Mouse (Mus musculus): ENCODE measurements at regions not wholly inside any gene's neighbourhood (a gene's known extent, or its start where the extent isn't known, plus 50 kb on each side); places are given as distances from the start of the nearest gene placed in this dataset.

DNA sequence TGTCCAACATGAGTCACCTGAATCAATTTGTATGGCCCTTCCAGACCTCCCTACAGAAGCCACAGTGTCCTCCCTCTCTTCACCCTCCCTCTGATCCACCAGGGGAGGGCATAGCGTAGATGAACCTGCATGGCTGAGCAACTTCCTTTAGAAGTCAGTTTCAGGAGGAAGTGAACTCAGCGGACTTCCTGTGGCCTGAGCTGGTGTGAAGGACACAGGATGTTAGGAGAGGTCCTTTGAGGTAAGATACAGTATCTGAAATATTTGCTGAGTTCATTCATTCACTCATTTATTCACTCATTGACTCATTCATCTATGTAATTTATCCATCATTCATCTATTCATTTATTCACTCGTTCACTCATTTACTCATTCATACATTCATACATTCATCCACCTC is 152.6 kb downstream of the Chst1 start:
- DNase-seq (ENCODE audit: low spot score): no peak

DNA sequence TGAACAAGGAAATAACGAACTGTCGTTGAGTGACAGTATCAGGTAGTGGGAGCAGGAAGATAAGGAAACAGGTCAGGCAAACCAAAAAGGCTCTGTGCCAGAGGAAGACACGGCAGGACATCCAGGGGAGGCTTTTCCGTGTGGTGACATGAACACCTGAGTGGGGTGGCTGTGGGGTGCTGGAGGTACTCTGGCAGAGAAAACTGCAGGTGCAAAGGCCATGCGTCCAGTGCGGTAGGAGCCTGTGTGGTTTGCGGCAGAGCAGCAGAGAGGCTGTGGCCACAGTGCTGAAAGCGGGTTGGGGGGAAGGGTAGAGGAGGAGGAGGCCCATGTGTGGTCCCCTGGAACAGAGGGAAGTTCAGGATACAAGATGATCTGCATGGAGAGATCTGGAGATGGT is 153.3 kb downstream of the Chst1 start:
- no peak for DNase-seq (ENCODE audit: low spot score)

DNA sequence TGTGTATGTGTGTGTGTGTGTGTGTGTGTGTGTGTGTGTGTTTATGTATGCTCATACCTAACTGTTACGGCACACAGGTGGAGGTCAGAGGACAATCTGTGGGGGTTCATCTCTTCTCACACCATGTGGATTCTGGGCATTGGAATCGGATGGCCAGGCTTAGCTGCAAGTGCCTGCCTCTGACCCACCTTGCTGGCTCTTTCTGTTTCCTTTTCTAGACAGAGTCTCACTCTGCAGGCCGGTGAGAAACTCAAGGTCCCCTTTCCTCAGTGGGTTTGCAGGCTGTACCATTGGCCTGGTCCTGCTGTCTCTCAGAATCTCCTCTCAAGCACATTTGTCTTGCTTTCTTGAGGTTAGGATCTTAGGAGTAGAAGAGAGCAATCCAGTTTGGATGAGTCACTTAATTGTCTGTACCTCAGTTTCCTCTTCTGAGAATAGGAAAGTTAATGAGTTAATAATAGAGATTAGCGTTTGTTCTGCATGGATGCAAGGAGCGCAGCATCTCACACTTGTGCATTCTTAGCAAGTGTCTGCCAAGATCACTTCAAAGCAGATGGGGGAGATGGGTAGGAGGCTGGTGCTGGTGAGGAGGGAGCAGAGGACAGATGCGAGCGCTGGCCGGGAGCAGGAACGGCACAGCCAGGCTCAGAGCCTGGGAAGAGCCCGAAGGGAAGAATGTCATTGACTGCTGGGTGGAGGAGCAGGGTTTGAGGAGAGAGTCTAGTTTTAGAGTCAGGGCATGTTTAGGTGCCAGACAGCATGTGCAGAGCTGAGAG is 155.2 kb downstream of the Chst1 start:
- no peak for DNase-seq (ENCODE audit: low spot score)

DNA sequence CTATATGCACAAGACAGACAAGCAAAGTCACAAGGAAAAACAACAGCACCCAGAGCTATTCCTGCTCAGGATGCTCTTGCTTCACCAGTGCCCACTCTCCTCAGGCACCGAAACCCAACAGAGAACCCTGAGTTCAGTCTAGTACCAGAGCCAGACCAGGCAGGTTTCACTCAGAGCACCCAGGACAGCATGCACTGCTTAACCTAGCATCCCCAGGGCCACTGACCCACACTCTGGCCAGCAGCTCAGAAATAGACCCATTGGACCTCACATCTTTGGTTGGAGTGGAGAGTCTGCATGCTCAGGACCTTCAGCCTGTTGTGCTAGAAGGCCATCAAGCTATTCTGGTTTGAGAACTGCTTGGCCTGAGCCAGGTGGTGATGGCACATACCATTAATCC is 157.0 kb downstream of the Chst1 start:
- DNase-seq (ENCODE audit: low spot score): no peak

DNA sequence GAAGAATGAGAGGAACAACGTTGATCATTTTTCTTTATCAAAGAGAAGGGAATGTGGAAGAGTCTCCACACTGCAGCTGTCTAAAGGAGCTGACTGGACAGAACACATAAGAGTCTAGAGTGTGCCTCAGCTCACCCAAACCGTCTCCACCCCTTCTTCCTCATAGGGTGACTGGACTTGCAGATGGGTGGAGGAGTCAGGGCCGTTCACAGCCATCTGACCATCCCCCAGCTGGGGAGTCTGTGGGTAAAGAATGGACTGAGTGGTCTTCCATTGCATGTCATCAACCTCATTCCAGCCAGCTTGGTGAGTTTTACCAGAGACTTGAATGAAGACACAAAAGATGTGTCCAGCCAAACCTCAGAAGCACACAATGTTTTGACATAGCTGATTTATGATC is 156.1 kb upstream of the Syt13 start:
- DNase-seq (ENCODE audit: low spot score): no peak

DNA sequence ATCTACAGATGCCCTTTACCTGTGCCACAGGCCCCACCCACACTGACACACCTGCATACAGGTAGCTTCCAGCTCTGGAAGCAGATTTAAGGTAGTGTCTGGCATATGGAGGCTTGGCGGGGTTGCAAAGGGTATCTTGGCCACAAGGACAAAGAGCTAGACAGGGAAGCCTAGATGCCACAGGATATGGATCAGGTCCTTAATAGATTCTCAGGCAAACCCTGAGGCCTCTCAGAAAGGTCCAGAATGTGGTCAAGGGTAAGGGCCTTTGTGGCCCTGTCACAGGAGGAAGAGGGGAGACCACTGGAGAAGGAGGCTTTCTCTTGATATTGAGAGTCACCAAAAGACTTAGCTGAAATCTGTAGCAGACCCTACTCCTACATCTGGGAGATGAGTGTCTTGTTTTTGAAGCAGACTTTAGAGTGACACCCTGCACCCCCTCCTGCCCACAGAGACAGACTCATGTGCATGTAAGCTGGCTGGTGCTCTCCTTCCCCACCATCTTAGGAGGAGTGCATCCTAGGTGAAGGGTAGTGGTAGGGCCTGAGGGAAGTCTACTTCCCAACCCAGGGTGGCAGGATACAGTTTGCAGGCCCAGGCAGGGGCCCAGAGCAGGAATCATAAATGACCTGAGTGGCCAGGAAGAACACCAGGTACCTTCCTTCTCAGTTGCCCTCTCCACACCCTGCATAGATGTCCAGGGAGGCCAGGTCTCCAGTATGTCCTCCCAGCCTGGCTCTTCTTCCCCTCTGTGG is 150.8 kb upstream of the Syt13 start:
- DNase-seq (ENCODE audit: low spot score): no peak

DNA sequence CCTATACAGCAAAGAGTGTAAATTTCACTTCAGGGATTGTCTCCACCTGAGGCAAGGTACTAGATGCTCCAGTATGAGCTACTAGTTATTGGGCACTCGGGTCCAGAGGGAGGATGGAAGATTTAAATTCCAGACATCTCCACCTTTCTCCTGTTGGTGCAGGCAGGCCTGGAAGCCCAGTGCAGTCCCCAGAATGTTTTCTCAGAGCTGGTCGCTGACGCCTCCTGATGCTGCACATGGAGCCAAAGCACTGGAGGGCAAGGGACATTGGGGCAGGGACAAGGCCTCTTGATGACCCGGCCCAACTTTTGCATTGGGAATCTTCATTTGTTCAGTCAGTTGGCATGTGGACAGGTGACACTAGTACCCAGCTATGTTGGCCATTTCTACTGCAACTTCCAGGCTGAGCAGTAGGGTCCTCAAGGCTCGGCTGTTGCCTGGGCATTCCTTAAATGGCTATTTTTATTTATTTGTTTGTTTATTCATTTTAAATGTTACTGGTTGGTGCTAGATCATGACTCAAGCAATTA is 147.4 kb upstream of the Syt13 start:
- no peak for DNase-seq (ENCODE audit: low spot score)

DNA sequence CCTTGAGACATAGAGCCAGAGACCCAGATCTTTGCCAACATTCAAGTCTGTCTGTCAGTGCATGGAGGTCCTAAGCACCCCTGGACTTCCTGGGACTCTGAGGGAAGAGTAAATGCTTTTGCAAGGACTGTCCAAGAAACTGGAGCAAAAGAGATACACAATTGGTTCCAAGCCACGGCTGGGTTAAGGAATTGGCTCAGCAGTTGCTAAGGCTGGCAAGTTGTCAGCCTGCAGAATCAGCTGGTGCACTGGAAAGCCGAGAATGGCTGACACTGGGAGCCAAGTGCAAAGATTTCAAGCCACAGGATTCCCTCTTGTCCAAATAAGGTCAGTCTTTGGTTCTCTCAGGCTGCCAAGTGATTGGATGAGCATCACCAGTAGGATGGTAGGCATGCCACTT is 146.8 kb upstream of the Syt13 start:
- no peak for DNase-seq (ENCODE audit: low spot score)

DNA sequence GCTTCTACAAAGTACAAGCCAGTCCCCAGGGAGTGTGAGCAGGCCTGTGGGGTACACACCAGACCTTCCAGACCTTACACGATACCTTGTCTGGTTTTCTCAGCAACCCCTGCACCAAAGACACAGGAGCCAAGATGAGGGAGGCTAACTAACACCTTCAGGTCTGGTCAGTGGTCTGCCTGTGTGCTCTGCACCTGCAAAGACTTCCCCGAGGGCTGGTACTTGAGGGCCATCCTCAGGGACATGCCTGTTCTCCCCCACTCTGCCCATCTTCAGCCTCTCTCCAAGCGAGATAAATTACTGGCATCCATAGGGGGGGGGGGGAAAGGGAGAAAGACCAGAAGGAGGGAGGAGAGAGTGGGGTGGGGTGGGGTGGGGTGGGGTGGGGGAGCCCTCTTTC is 145.8 kb upstream of the Syt13 start:
- DNase-seq (ENCODE audit: low spot score): no peak

DNA sequence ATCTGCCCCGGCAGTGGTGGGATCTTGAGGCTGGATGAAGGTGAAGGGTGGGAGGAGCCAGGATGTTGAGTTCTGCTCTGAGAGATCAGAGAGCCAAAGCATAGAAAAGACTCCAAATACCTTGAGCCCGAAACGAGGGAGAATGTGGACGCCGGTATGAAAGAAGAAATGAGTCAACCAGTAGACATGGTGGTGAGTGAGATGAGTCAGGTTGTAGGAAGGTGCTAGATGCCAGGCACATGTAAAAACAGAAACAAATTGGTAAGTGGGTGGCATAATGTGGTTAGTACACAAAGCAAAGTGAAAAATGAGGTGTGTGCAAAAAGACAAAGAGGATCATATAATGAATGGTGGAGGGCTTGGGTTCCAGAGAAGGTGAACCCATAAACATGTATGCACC is 144.8 kb upstream of the Syt13 start:
- DNase-seq (ENCODE audit: low spot score): no peak

DNA sequence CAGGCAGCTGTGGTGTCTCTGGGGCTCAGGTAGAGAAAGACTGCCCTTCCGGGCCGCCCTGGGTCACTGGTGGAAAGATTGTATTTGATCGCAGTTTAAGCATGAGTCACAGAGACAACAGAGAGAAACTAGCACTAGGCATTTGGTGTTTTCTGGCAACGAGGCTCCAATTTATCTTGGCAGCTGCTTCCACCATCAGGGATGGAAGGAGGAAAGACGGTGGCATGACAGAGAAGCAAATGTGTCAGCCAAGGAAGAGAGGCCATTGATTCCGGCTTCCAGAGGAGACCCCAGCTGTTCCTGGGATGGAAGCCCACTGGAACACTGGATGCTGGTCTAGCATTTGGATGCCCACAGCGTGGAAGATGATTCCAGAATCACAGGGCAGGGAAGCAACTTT is 142.3 kb upstream of the Syt13 start:
- no peak for DNase-seq (ENCODE audit: low spot score)

DNA sequence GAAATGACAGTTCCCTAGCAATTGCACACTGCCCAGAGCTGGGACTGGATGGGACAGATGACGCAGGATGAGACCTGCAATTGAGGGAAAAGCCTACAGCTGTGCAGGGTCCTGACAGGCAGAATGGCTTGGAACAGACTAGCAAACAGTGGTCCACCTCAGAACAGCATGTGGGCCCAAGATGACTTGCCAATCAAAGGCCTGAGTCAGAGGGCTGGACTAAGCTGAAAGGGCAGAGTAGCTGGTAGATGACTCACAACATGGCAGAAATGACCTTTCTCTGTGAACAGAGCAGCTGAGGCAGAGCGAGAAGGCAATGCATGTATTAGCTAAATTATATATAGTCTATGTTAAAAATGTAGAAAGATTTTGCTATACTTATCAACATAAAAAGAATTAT is 138.4 kb upstream of the Syt13 start:
- DNase-seq (ENCODE audit: low spot score): no peak

DNA sequence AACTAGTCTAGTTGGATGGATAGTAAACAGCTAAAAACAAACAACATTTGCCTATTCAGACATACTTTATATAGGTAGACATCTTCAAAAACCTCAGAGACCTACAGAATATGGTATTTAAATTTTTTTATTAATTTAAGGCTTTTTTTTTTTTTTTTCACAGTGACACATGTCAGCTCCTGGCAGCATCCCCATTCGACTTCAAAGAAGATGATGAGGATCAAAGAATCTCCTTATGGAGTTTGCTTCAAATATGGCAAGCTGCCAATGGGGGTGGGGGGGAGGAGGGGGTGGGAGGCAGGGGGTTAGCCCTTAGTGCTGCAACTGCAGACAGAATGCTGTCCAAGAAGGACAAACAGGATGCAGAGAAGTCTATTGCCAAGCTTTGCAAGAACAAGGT is 135.8 kb upstream of the Syt13 start:
- no peak for DNase-seq (ENCODE audit: low spot score)

DNA sequence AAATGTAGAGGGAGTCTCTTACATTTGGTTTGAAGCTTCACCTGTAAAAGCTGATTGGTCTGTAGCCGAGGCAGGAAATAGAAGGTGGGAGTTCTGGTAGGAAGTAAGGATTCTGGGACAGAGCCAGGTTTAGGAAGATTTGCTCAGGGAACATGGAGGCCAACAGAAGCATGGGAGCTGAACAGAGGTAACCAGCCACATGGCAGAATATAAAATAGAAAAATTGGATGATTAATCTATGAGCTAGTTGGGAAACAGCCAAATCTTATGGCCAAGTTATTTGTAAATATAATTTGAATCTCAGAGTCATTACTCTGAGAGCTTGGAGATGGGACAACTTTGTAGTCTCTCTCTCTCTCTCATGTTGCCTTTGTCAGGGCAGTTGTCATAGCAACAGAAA is 134.9 kb upstream of the Syt13 start:
- DNase-seq (ENCODE audit: low spot score): no peak

DNA sequence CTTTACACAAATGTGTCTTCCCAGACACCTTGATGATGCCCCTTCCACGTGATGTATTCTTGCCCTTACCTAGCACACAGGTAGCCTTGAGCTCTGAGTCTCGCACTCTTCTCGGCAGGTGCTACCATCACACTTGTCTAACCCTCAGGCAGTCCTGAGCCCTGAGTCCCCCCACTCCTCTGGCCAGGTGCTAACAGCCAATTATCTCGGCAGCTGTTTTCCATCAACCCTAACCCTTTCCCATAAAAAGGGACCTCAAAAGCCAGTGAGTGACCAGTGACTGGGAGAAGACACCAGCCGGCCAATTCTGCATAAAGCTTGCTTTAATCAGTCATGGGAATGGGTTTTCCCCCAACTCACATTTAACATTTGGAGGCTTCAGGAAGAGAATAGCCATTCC is 133.4 kb upstream of the Syt13 start:
- no peak for DNase-seq (ENCODE audit: low spot score)

DNA sequence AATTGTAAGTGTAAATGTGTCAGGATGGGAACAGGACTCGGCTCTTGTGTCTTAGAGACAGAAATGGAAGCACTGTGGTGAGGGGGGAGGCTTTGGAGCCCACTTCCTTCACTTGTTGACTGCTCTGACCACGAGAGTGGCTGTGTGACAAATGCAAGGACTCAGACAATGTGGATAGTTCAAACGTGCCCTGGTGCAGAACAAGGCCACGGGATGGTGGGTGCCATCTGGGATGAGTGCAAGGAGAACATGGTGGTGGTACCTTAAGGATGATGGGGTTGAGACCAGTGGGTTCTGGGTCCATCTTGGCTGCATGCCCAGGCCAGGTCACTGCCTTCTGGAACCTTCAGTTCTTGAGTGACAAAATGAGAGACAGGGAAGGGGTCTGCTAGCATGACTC is 132.3 kb upstream of the Syt13 start:
- no peak for DNase-seq (ENCODE audit: low spot score)

DNA sequence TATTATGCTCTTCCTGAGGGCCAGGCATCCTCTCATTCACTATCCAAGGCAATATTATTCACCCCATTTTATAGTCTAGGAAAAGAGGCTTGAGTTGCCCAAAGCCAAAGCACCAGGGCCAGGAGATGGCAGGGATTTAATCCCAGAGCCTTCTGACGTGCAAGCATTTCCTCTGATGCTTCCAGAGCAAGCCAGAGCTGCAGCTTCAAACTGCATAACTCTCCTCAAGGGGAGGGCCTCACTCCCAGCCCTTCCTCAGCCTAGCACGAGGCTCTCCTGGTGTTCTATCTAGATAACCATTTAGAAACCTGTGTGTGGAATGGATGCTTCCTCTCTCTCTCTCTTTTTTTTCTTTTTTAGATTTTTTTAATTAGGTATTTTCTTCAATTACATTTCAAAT is 130.0 kb upstream of the Syt13 start:
- DNase-seq (ENCODE audit: low spot score): no peak

DNA sequence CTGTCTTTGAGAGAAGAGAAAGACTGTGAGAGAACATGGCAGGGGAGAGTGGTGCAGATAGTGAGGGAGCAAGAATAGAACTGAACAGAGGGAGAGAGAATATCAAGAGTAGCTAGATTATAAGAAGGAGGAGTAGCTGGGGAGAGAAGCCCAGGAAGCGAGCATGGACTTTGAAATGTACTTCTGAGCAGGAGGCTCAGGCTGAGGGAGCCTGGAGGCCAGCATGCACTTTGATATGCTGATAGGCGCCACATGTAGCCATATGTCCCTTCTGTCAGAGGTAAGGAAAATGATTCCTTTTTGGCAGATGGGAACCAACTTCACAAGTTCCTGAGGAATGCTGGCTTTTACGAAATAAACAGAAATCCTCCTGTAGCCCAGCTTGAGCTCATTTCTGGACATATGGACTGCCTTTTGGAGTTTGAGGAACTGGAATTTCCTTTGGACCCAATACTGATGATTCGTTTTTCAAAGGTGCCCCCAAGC is 126.9 kb upstream of the Syt13 start:
- DNase-seq (ENCODE audit: low spot score): no peak

DNA sequence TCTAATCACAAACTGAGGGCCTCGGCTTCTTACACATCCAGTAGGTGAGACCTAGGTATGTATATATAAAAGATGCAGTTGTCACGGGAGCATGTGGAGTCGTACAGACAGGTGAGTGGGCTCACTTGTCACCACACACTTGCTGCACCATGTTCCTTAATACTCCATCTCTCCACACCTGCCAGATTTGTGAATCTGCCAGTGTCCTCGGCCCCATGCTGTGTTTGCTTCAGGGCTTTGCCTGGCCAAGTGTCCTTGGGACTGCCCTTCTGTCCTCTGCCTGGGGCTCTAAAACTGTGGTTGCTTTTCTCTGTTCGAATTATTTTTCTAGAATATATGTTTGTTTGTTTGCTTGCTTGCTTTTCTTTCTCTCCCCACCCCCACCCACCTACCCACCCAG is 126.0 kb upstream of the Syt13 start:
- DNase-seq (ENCODE audit: low spot score): no peak

DNA sequence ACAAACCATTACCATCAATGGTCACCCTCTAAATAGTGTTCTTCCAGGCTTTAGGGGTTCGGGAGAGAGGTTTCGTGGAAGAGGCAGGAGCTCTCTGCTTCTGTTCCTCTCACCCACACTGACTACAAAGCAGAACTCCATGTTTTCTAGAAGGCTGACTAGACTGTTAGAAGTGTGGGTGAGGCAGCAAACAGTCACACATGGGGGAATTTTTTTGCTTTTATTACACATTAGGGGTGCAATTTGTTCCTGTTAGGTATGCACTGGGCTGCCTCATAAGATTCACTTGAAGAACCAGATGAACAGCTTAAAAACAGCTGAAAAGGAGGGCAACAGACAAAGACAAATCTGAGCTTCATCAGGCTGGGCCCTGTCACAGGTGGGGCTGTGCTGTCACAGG is 124.5 kb upstream of the Syt13 start:
- no peak for DNase-seq (ENCODE audit: low spot score)

DNA sequence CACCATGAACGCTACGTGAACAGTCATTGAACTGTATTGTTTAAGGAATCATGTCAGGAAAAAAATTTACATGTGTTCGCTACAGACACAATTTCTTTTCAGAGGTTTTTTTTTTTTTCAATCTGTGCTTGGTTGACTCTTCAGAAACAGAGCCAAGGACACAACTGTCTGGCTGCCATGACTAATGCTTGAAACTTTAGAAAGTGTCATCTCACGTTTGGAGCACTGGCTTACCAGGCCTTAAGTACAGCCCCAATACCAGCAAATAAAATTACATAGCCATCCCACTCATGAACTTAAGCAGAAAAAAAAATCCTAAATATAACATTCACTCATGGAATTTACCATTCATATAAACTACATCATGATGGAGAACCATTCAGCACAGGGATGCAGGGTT is 115.1 kb upstream of the Syt13 start:
- DNase-seq (ENCODE audit: low spot score): no peak

DNA sequence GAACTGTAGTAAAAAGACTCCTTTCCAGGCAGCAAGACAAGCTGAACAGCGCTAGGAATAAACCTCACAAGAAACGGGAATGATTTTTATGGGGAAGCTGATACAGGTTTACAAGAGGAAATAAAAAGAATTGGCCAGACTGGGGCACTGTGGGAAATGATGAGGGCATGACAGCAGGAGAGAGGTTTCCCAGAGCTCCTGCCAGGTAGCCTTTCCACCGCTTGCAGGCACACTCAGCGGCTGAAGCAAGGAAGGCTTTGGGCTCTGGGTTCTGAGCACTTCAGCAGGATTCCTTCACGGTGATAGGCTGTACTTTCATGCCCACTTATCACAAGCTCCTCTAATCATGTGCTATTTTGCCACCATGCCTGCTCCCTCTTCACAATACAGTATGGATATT is 114.2 kb upstream of the Syt13 start:
- DNase-seq (ENCODE audit: low spot score): no peak

DNA sequence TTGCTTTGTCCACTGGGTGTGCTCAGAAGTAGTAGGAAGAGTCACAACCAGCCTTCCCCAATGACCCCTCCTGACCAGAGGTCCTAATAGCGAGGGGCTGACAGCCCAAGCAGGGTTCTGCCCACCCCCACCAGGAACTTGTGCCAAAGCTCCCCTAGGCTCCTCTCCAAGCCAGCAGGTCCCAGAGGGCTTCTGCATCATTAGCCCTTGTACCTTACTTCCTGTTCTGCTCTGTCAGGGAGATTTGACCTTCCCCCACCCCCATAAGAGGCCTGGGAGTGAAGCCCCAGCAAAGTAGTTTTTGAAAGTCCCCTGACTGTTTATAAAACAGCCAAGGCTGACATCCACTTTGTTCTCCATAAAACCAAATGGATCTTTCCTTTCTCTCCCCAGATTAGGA is 110.0 kb upstream of the Syt13 start:
- DNase-seq (ENCODE audit: low spot score): no peak

DNA sequence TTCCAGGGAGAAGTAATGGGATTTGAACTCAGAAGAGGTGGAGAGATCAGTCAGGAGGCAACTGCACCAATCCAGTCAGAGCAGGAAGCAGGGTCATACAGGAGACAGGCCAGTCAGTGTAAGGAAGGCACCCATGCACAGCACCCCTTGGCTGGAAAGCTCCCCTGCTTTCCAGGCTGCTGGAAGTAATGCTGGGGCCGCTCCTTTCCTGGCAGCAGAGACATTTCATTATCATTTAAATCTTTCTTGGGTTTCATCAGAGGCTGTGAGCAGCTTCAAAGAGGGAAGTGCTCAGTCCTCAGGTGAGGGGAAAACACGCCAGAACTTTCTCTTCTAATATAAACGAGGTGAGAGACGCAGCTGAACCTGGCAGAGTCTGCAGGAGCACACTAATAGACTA is 109.1 kb upstream of the Syt13 start:
- no peak for DNase-seq (ENCODE audit: low spot score)

Data from testis, postnatal 14 days (tissue).